Mouse (Mus musculus) lung, postnatal 0 days (tissue): ENCODE measurements at regions not wholly inside any gene's neighbourhood (a gene's known extent, or its start where the extent isn't known, plus 50 kb on each side); places are given as distances from the start of the nearest gene placed in this dataset.

Experiments
- CTCF ChIP-seq: IDR thresholded peaks from 2 replicates; pipeline ENCODE4 v1.5.1; 2016; ENCODE audit warnings: antibody characterized with exemption, mild to moderate bottlenecking
- EP300 ChIP-seq: IDR thresholded peaks from 2 replicates; pipeline ENCODE4 v1.6.1; 2016; ENCODE audit warnings: antibody characterized with exemption, mild to moderate bottlenecking, control low read depth

- no peak for TF ChIP-seq CTCF
- TF ChIP-seq EP300 = no peak
These were observed 95.2 kb downstream of the Gm10260 start for GRCm38 (mm10) chr13:97665226-97665625.
